Mouse (Mus musculus): Measurements from ENCODE around the gene Krt28. TPM values are rescaled to one million over a fixed set of nuclear protein-coding genes. Genes with fewer than 3 reads are reported as not detected.

The Krt28 gene
- polyA plus RNA-seq, 1 experiment from 2014 or later: 0.26 TPM

- DNase-seq (ENCODE audit: low spot score, missing footprints): peak; percentile 96
- ATAC-seq (ENCODE audit: low FRiP score): peak; percentile 85
- Histone ChIP-seq H3K27ac (ENCODE audit: low read depth, low read length) (peak overlapping the region; percentile 91), H3K4me3 (ENCODE audit: low read depth, low read length) (peak overlapping the region; percentile 52), H3K9ac (ENCODE audit: low read length) (peak overlapping the region; percentile 82), H3K36me3 (ENCODE audit: control insufficient read depth, insufficient read depth, low read length) (no peaks in the 10 kb centered on the region), H3K4me2 (peak overlapping the region; percentile 65), H3K4me1 (ENCODE audit: control insufficient read depth, insufficient read depth, low read length) (no peaks in the 10 kb centered on the region), H3K27me3 (ENCODE audit: control insufficient read depth, insufficient read depth, low read length) (no peaks in the 10 kb centered on the region), H3K9me3 (ENCODE audit: control insufficient read depth, low read length) (no peaks in the 10 kb centered on the region)
- 1% methylated on average over 71 of the region's 71 CpGs for WGBS
Measured at GRCm38 (mm10) chr11:99385813-99386721, 11.4 kb upstream of the Krt28 start.

- H3K4me2 ChIP-seq: no peak overlapping the region
- no peaks in the 10 kb centered on the region for H3K27me3 ChIP-seq (ENCODE audit: control insufficient read depth, insufficient read depth, low read length)
- H3K27ac ChIP-seq (ENCODE audit: low read depth, low read length): no peak overlapping the region
- no peaks in the 10 kb centered on the region for H3K4me1 ChIP-seq (ENCODE audit: control insufficient read depth, insufficient read depth, low read length)
- peak; percentile 95 for DNase-seq (ENCODE audit: low spot score, missing footprints)
- H3K36me3 ChIP-seq (ENCODE audit: control insufficient read depth, insufficient read depth, low read length): no peaks in the 10 kb centered on the region
- WGBS: 19% methylated on average over 5 of the region's 5 CpGs
- H3K9ac ChIP-seq (ENCODE audit: low read length): no peak overlapping the region
- ATAC-seq (ENCODE audit: low FRiP score): 0 out of 2 replicates have a peak, but pooled peaks have one; percentile 40
- no peak overlapping the region for H3K4me3 ChIP-seq (ENCODE audit: low read depth, low read length)
- H3K9me3 ChIP-seq (ENCODE audit: control insufficient read depth, low read length): no peaks in the 10 kb centered on the region
Measured at GRCm38 (mm10) chr11:99379568-99379967, 4.9 kb upstream of the Krt28 start.

GRCm38 (mm10) chr11:99369853-99370451 is 4.8 kb downstream of the Krt28 start:
- H3K4me1 ChIP-seq (ENCODE audit: control insufficient read depth, insufficient read depth, low read length): no peaks in the 10 kb centered on the region
- H3K36me3 ChIP-seq (ENCODE audit: control insufficient read depth, insufficient read depth, low read length): no peaks in the 10 kb centered on the region
- no peak overlapping the region for H3K4me3 ChIP-seq (ENCODE audit: low read depth, low read length)
- H3K4me2 ChIP-seq: no peak overlapping the region
- no peaks in the 10 kb centered on the region for H3K9me3 ChIP-seq (ENCODE audit: control insufficient read depth, low read length)
- H3K27me3 ChIP-seq (ENCODE audit: control insufficient read depth, insufficient read depth, low read length): no peaks in the 10 kb centered on the region
- ATAC-seq (ENCODE audit: low FRiP score) (no peak), DNase-seq (ENCODE audit: low spot score, missing footprints) (no peak)
- 83% methylated on average over 8 of the region's 8 CpGs for WGBS
- H3K27ac ChIP-seq (ENCODE audit: low read depth, low read length): no peak overlapping the region
- H3K9ac ChIP-seq (ENCODE audit: low read length): no peak overlapping the region

GRCm38 (mm10) chr11:99369229-99369628 is 5.5 kb downstream of the Krt28 start:
- no peaks in the 10 kb centered on the region for H3K4me1 ChIP-seq (ENCODE audit: control insufficient read depth, insufficient read depth, low read length)
- H3K27ac ChIP-seq (ENCODE audit: low read depth, low read length): no peak overlapping the region
- no peak overlapping the region for H3K9ac ChIP-seq (ENCODE audit: low read length)
- DNase-seq (ENCODE audit: low spot score, missing footprints) (peak; percentile 83), ATAC-seq (ENCODE audit: low FRiP score) (no peak)
- 16% methylated on average over 3 of the region's 3 CpGs for WGBS
- no peaks in the 10 kb centered on the region for H3K27me3 ChIP-seq (ENCODE audit: control insufficient read depth, insufficient read depth, low read length)
- H3K4me2 ChIP-seq: no peak overlapping the region
- no peaks in the 10 kb centered on the region for H3K9me3 ChIP-seq (ENCODE audit: control insufficient read depth, low read length)
- H3K36me3 ChIP-seq (ENCODE audit: control insufficient read depth, insufficient read depth, low read length): no peaks in the 10 kb centered on the region
- no peak overlapping the region for H3K4me3 ChIP-seq (ENCODE audit: low read depth, low read length)

- 50% methylated on average over 10 of the region's 10 CpGs for WGBS
- Histone ChIP-seq H3K4me2 (no peak overlapping the region), H3K4me1 (ENCODE audit: control insufficient read depth, insufficient read depth, low read length) (no peaks in the 10 kb centered on the region), H3K36me3 (ENCODE audit: control insufficient read depth, insufficient read depth, low read length) (no peaks in the 10 kb centered on the region), H3K9me3 (ENCODE audit: control insufficient read depth, low read length) (no peaks in the 10 kb centered on the region), H3K4me3 (ENCODE audit: low read depth, low read length) (no peak overlapping the region), H3K27ac (ENCODE audit: low read depth, low read length) (no peak overlapping the region), H3K9ac (ENCODE audit: low read length) (no peak overlapping the region), H3K27me3 (ENCODE audit: control insufficient read depth, insufficient read depth, low read length) (no peaks in the 10 kb centered on the region)
- DNase-seq (ENCODE audit: low spot score, missing footprints): no peak
- ATAC-seq (ENCODE audit: low FRiP score): no peak
Measured at GRCm38 (mm10) chr11:99366791-99367190, 7.9 kb downstream of the Krt28 start.

- H3K4me3 ChIP-seq (ENCODE audit: low read depth, low read length): no peak overlapping the region
- H3K9me3 ChIP-seq (ENCODE audit: control insufficient read depth, low read length): no peaks in the 10 kb centered on the region
- H3K9ac ChIP-seq (ENCODE audit: low read length): no peak overlapping the region
- H3K4me2 ChIP-seq: no peak overlapping the region
- ATAC-seq (ENCODE audit: low FRiP score) (no peak), DNase-seq (ENCODE audit: low spot score, missing footprints) (peak; percentile 91)
- H3K36me3 ChIP-seq (ENCODE audit: control insufficient read depth, insufficient read depth, low read length): no peaks in the 10 kb centered on the region
- WGBS: 24% methylated on average over 9 of the region's 9 CpGs
- H3K4me1 ChIP-seq (ENCODE audit: control insufficient read depth, insufficient read depth, low read length): no peaks in the 10 kb centered on the region
- no peaks in the 10 kb centered on the region for H3K27me3 ChIP-seq (ENCODE audit: control insufficient read depth, insufficient read depth, low read length)
- no peak overlapping the region for H3K27ac ChIP-seq (ENCODE audit: low read depth, low read length)
Measured at GRCm38 (mm10) chr11:99364412-99364811, 10.3 kb downstream of the Krt28 start.

GRCm38 (mm10) chr11:99361423-99361822 is 13.3 kb downstream of the Krt28 start:
- Histone ChIP-seq H3K4me1 (ENCODE audit: control insufficient read depth, insufficient read depth, low read length) (no peaks in the 10 kb centered on the region), H3K9me3 (ENCODE audit: control insufficient read depth, low read length) (no peaks in the 10 kb centered on the region), H3K36me3 (ENCODE audit: control insufficient read depth, insufficient read depth, low read length) (no peaks in the 10 kb centered on the region), H3K4me3 (ENCODE audit: low read depth, low read length) (no peak overlapping the region), H3K27ac (ENCODE audit: low read depth, low read length) (no peak overlapping the region), H3K27me3 (ENCODE audit: control insufficient read depth, insufficient read depth, low read length) (no peaks in the 10 kb centered on the region), H3K9ac (ENCODE audit: low read length) (no peak overlapping the region), H3K4me2 (no peak overlapping the region)
- ATAC-seq (ENCODE audit: low FRiP score): no peak
- WGBS: 90% methylated on average over 8 of the region's 8 CpGs
- DNase-seq (ENCODE audit: low spot score, missing footprints): peak; percentile 80

- Histone ChIP-seq H3K9ac (ENCODE audit: low read length) (no peak within 1 kb of the TSS), H3K27me3 (ENCODE audit: control insufficient read depth, insufficient read depth, low read length) (no peaks in the 10 kb centered on the region), H3K27ac (ENCODE audit: low read depth, low read length) (no peak within 1 kb of the TSS), H3K4me1 (ENCODE audit: control insufficient read depth, insufficient read depth, low read length) (no peaks in the 10 kb centered on the region), H3K9me3 (ENCODE audit: control insufficient read depth, low read length) (no peaks in the 10 kb centered on the region), H3K36me3 (ENCODE audit: control insufficient read depth, insufficient read depth, low read length) (no peaks in the 10 kb centered on the region), H3K4me3 (ENCODE audit: low read depth, low read length) (no peak within 1 kb of the TSS), H3K4me2 (no peak within 1 kb of the TSS)
- no peak for DNase-seq (ENCODE audit: low spot score, missing footprints)
- 79% methylated on average over 12 of the region's 12 CpGs for WGBS
- ATAC-seq (ENCODE audit: low FRiP score): no peak
Measured at GRCm38 (mm10) chr11:99351004-99351403, 23.7 kb downstream of the Krt28 start, which contains the start of gene Krt27. TSS of gene Krt27 (minus strand) at chr11:99351104.

- Histone ChIP-seq H3K4me2 (no peak overlapping the region), H3K4me1 (ENCODE audit: control insufficient read depth, insufficient read depth, low read length) (no peaks in the 10 kb centered on the region), H3K36me3 (ENCODE audit: control insufficient read depth, insufficient read depth, low read length) (no peaks in the 10 kb centered on the region), H3K27ac (ENCODE audit: low read depth, low read length) (peak overlapping the region; percentile 40; the same call in 1 of the 2 replicates), H3K4me3 (ENCODE audit: low read depth, low read length) (no peak overlapping the region), H3K27me3 (ENCODE audit: control insufficient read depth, insufficient read depth, low read length) (no peaks in the 10 kb centered on the region), H3K9me3 (ENCODE audit: control insufficient read depth, low read length) (no peaks in the 10 kb centered on the region), H3K9ac (ENCODE audit: low read length) (no peak overlapping the region)
- WGBS: 31% methylated on average over 11 of the region's 11 CpGs
- ATAC-seq (ENCODE audit: low FRiP score) (peak; percentile 52; the same call in 1 of the 2 replicates), DNase-seq (ENCODE audit: low spot score, missing footprints) (peak; percentile 86)
Measured at GRCm38 (mm10) chr11:99339299-99339847, 35.3 kb downstream of the Krt28 start.
